Mouse (Mus musculus): ENCODE results near the gene Itga1. TPM values are rescaled to one million over a fixed set of nuclear protein-coding genes. Genes with fewer than 3 reads are reported as not detected.

Itga1 gene
- polyA plus RNA-seq, 1 experiment from 2014 or later: 6.4 TPM

Other genes starting within 250 kb of the Itga1 start
- 1.6 and 2.3 TPM in 2 replicates for gene Itga2, start 169.9 kb downstream of the Itga1 start, polyA plus RNA-seq (2015; fragmentation: Nextera tagmentation; extraction: Ambion mirVana)
- 4.4 and 5.0 TPM in 2 replicates for gene Pelo, start 11.8 kb downstream of the Itga1 start, polyA plus RNA-seq (2015; fragmentation: Nextera tagmentation; extraction: Ambion mirVana)
- 2.1 and 3.0 TPM in 2 replicates for gene Gm49395, start within 50 bp of the Itga1 start, polyA plus RNA-seq (2015; fragmentation: Nextera tagmentation; extraction: Ambion mirVana)

Measured in midbrain, embryonic 13.5 days (tissue).